Mouse (Mus musculus) yolk sac, embryonic 10.5 days (tissue): ENCODE measurements around the gene 5730522E02Rik.

Source experiments
- DNase-seq: peaks from one replicate; pipeline ENCODE4 v3.0.0-alpha.2; 2017; ENCODE audit warnings: low spot score

5730522E02Rik gene

DNA sequence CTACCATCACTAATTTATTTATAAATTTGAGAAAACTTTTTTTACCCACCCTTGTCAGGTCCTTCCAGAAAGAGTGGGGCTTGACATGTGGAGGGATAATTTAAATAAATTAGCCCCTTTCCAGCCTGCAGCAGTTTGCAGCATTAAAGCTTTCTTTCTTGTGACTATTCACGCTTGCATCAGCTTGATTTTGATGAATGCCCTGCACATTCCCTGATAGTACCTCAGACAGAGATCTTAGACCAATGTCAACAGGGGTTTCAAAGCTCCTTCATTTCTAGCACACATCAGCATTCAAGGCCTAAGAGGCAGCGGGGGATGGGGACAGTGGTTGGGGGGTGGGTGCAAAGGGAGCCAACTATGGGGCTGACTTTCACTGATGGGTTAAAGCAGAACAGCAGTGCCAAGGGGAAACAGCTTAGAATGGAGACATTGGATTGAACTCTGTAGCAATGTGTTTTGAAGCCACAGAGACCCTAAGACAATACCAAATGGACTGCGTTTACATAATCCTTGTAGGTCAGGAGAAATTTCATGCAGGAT, 545.9 kb downstream of the 5730522E02Rik start:
- no peak for DNase-seq

DNA sequence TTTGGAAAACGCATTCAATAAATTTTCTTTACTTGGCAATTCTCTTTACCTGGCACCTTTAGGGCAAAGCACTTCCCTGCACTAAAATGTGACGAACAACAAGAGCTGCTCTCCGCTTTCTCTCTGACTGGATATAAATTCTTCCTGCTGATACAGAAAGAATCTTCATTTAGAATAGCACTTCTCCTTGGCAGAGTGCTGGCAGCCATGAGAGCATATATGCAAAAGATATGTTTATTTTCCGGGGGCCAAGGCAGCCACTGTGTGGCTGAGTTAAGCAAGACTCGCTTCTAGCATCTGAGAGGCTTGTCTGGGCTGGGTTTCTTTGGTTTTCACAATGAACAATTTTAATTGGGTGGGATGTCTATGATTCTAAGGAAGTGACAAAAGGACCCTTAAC, 564.3 kb downstream of the 5730522E02Rik start:
- DNase-seq = no peak

DNA sequence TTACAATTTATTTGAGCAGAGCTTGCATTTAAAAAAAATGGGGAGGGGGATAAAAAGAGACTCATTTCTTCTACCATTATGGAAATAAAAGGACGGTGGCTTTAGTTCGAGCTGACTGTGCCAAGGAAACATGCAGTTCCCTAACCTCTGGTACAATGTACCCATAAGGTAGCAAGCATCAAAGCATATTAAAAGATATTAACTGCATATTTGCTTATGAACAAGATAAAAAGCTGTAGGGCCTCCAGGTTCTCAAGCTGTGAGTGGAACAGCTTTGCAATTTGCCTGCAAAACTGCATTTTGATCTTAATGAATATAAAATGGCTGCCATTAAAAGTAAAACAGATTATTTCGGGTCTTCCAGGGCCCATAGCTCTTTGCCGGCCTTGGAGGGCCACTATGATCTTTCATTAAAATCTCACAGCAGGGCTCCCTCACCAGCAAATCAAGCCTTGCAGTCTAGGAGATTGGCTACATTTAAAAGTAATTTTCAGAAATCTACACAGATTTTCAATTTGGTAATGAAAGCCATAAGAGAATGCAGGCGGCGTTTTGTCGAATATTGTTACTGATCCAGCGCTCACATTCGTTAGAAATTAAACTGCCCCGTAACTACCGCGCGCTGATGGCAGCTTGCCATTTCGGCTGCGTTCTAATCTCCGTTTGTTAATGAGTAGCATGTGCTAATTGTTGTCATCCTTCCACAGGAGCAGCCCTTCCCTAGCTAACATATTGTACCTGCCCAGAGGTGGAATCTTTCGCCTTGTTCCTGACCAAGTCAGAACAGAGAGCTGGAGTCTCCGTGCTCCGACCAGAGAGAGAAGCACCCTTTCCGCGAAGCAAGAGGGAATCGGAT, 565.6 kb downstream of the 5730522E02Rik start:
- no peak for DNase-seq

DNA sequence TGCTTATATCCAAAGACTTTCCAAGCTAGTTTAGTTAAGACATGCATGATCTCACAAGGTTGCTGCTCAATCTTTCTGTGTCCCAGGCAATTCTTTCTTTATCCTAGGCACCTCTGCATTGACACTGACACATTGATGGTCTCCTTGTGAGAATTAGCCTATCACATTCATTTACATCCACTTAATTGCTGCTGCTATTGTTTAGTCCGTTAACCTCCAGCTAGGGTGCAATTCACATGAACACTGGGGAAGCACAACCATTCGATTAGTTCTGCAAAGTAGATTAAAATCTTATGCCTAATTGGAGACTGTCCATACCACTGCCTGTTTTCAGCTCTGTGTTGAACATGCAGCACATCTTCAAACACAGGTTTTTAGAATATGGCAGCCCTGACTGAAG, 603.7 kb downstream of the 5730522E02Rik start:
- no peak for DNase-seq

DNA sequence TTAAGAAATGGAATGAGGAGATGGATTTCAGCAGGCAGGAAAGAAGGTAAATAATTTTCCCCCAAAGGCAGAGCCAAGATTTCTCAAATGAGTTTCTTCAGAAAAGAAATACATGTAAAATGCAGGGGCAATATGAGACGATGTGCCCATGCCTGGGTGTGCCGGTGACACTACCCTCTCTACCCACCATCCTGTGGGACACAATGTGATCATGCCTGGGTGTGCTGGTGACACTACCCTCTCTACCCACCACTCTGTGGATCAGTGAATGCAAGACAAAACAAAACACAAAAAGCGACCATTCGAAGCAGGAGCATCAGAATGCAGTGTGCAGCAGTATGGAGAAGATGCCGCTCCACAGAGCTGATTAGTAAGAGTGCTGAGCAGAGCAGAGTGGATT, 610.5 kb downstream of the 5730522E02Rik start:
- DNase-seq = no peak

DNA sequence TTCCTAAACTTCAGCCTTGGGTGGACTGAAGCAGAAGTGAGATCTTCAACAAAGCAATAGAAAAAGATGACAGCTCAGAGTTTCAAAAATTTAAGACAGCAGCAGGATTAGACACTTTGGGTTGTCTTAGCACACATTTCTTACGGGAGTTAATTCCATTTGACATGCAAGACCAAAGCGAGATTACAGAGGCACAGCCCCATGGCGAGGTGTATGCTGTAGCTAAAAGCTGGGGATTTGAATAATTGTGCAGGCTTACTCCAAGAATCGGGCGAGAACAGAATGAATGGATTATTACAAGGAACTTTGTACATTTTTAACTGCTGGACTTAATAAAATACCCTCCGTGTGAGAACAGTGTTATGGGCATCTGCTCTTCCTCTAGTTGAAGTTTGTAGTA, 615.3 kb downstream of the 5730522E02Rik start:
- no peak for DNase-seq

DNA sequence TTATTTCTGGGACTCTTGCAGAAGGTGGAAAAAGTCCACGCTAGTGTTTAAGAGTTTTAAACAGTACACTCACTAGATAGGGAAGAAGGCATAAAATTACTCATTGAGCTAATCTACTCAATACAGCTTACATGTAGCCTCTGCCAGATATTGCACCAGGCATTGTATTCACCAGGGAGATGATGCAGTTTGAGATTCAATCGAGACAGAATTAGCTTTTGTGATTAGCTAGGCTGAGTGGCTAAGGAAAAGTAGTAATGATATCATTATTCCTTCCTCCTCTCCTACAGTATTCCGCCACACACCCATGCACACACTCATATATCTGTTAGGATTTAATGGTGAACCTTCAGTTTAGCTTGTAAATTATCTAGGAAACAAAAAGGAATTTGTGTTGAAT, 615.8 kb downstream of the 5730522E02Rik start:
- DNase-seq = no peak

DNA sequence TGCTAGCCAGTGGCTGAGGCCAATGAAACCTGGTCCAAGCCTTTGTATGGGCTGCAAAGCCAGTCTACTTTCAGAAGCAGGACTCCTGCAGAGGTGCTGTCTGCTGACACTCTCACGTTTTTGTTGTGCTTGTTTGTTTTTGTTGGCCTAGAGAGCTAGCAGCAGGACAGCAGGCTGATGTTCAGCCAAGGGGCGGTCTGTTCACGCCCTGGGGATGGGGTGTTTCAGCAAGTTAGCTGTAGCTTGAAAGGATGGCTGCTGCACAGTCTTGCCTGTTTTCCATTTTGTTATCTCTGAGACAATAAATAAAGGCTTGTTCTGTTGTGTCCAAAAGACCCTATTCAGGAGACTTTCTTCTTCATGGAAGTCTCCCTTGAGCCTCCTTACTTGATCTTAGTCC, 618.3 kb downstream of the 5730522E02Rik start:
- DNase-seq = no peak

DNA sequence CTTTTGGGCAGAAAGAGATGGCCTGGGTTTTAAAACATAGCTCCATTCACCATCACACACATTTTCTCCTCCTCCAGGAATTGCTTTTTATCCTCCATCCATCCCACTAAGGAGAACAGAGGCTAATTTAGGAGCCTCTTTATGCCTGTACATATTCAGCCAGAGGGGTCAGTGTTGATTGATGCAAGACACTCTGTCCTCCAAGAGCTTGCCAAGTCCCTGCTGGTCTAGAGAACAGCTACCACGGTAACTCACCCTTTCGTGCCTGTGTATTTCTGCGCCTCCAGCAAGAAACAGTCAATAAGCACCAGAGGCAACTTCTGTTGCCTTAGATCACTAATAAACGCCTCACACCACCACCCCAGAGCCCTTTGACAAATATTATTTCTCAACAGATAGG, 620.3 kb downstream of the 5730522E02Rik start:
- DNase-seq = no peak

DNA sequence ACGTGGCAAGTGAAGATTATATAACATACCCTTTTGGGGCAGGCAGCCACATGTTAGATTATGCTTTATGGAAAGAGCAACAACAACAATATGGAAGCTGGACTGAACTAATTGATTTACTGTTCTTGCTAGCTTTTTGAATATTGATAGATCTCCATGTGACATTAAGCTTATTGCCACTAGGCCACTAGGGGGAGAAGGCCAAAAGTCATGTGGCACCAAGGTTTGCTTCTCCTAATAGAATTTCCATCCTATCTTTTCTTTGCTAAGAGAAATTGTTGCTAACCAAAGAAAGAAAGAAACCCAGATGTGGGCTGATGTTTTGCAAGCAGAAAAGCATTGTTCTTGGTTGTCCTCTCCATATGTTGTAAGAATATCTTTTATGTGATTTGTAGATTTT, 621.1 kb downstream of the 5730522E02Rik start:
- no peak for DNase-seq

DNA sequence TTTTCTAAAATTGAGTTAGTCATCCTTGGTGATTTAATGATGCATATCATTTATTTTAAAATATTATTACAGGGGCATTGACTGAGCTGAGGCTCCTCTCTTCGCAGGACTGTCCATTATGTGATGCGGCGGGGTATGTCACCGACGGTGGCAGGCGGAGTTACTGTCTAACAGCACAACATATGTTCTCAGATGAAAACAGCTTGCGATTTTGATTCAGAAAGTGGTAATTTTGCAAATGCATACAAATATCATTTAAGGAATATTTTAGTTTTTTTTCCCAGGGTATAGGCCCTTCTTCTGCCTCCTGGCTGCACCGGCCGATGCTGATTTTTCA, 636.5 kb downstream of the 5730522E02Rik start:
- no peak for DNase-seq

DNA sequence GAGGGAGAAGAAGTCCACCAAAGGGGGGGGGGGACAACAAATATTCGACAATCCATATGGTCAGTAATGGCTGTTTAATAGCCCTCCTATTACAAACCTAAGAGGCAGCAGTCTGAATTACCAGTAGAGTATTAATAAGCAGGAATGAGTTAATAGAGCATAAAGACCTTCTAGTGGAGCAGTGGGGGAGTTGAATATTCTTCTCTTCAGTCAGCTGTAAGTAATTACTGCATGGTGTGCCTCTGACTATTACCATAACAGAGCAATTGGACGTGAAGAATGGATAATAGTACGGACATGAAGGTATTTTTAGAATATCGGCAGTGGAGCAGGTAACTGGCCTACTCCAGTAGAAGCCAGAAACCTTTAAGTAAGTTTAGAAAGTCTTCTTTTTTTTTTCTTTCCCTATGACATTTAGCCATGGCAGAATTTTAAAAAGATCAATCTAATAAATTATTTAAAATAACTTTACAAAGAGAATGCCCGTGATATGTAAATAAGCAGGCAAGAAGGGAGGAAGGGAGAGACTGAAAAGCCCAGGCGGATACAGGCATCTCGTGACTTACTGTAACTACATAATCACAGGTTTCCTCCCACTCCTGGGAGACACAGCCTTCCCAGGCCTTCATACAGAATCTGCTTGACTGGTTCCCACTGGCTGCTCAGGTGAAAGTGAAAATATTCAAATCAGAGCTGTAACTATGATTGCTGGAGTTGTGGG, 637.0 kb downstream of the 5730522E02Rik start:
- DNase-seq = no peak

DNA sequence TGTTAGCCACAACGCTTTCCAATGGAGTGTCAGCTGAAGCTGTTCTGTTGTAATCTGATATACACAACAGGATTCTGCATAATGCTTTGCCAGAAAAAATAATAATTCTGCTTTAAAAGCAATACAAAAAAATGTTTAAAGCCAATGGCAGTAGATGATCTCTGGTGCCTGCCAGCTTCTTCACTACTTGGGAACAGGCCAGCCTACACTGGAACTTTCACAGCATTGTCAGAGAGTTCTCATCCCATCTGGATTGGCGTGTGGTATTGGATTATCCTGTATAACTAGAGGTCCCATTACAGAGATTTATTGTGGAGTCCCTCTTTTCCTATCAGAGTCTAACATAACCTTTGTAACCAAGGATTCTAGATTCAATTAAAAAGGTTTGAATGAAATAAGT, 639.2 kb downstream of the 5730522E02Rik start:
- no peak for DNase-seq
